Mouse (Mus musculus) G1E-ER4 (cell line): ENCODE data around the gene Hdac9. TPM values are rescaled to one million over a fixed set of nuclear protein-coding genes. Genes with fewer than 3 reads are reported as not detected.

Source experiments
- GATA1 ChIP-seq: IDR thresholded peaks from one replicate; pipeline ENCODE4 v1.8.0; 2012; ENCODE audit warnings: low read length, inconsistent platforms
- polyA plus RNA-seq: library from polyadenylated mRNA; stranded (reverse); fragments of >175 nt; gene quantifications from 2 replicates; pipeline ENCODE4 v1.2.3, GENCODE M21; 2012

Hdac9 gene
- polyA plus RNA-seq, 1 experiment: 0.14 TPM

DNA sequence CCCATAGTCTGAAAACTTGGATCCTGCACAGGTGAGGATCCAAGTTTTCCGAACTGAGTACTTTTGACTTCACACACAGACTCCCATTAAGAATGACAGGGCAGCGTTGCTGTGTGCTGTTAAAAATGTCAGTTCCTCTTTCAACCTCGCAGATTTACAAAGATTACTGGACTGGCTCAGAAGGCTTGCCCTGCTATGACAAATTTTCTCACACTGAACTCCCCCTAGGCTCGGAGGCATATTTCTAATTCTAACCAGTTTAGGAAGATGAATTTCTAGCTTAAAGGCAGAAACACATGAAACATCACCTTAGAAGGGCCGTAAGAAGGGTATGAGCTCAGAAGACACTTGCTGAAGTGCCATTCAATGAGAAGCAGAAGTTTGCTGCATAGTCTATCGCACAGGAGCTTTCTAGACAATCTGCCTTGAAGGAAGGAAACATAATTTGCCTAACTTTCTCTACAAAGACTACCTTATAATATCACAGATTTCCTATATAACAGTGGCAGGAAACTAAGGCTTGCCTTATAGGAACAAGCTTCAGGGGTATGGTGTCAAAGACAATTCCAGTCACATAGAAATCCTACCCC is 137.4 kb downstream of the Hdac9 start:
- no peak for TF ChIP-seq GATA1

DNA sequence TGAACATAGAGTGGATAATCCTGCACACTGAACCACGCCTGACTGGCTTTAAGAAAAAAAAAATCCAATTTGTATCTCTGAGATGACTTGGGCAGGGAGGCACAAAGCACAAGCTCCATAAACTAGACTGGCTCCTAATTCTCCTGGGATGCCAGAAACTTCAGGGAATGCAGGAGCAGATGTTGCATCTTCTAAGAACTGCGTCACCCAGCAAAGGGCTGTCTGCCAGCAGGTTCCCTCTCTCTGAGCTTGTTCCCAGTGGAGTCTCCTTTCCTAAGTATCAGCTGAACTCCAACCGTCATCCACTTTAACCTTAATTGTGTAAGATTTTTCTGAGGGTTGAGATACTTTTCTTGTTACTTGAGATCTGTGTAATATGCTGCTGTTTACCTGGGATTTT is 140.7 kb downstream of the Hdac9 start:
- TF ChIP-seq GATA1: no peak

DNA sequence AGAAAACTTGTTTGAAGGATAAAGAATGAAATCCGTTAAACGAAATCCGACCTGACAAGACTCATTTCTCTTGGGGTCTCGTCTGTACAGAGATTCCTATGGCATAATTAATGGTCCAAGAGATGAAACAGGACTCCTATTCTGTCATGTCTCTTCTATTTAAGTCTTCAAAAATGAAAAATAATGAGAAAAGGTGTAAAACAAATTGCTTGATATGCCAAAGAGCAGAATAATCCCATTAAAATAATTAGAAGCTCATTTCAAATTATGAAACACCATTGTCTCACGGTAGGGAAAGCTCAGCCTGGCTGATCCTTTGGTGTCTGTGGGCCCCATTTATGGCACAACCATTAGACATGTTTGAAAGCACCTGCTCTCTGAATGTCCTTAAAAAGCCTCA is 142.8 kb downstream of the Hdac9 start:
- no peak for TF ChIP-seq GATA1

DNA sequence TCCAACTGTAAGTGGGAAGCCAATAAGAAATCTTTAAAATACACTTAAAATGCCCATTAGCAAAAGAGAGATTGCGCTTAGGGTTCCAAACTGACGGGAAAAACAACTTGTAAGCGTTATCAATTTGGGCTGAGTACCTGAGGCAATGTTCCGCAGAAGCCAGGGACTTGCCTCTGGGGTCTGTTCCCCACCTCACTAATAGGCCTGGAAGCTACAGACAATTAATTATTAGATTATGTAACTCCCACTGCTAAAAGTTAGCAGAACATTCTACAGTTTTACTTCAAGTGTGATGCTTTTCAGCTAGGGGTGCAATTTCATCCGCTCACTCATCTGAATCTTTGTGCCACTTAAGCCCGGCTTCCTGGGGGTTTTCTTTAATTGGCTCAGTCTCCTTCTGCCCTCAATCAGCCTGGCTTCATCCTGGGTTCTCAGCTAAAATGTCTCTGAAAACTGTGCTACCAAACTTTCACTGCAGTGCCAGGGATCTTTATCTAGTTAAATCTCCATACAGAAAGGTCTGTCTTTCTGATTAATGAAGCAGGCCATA is 149.6 kb downstream of the Hdac9 start:
- no peak for TF ChIP-seq GATA1

DNA sequence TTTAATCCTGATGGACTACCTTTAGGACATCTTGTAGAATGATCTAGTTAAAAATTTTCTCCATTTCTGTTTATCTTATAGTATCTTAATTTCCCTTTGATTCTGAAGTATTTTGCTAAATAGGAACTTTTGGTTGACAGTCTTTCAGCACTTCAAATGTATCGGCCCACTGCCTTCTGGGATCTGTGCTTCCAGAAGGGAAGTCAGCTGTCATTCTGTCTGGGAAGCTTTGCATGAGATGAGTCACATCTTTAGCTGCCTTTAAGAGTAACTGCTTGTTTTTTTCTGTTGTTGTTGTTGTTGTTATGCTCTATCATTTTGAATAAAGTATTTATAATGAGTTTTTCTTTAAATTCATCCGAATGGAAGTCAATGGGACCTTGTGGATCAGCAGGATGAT is 169.6 kb downstream of the Hdac9 start:
- TF ChIP-seq GATA1: no peak

DNA sequence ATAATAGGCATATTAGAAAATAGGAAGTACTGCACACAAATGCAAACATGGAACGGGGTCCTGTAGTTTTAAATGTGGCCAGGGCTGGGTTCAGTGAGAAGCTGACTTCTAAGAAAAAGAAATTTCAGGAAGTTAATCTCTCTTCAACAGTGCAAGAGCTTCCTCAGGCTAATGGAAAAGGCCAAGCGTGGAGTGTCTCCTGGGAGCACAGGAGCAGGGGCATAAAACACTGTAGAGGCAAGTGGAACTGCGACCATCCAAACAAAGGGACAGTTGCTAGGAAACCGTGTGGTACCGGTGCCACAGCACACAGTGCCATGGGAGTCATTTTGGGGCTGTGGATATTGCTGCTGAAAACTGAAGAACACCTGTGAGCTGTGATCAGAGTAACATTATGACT is 191.7 kb downstream of the Hdac9 start:
- no peak for TF ChIP-seq GATA1

DNA sequence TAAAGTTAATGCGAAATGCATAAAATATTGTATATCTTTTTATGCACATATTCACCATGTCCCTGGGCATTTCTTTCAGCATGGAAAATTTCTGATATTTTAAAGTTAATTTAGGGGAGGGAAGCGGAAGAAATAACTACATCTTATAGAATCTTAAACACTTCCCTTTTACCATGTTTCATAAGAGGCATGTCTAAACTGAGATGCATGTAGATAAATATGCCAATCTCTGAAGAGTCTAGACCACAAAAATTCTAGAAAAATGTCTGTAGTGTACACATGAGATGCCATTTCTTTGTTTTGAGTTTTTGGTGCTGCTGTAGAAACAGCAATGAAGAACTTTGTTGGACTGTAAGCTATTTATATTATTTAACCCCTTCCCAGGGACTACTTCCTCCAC is 192.6 kb downstream of the Hdac9 start:
- no peak for TF ChIP-seq GATA1

DNA sequence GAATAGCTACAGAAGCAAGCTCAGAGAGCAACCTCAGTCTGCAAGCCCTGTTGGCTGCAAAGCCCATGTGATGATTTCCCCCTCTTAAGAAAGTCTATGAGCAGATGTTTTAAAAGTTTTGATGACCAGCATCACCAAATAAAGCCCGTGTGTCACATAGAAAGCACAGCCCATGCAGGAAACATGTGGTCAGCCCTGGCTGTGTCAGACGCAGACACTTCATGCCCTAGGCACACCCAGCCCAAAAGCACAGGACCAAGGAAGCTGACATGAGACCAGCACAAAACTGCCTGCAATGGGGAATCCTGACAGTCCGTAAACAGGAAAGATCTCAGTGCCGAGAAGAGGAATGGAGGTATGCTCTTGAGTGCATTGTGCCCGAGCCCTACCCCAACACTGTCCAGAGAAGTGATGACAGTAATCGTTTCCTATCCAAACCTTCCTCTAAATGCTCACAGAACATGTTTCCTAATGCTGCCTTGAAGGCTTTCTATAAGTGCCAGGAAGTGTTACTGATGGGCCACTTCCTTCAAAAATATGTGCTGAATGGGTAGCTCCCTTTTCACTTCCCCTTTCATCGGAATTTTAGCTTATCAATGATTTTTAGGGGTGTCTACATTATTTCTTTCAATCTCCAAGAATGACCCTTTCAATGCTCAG is 193.9 kb downstream of the Hdac9 start:
- no peak for TF ChIP-seq GATA1

DNA sequence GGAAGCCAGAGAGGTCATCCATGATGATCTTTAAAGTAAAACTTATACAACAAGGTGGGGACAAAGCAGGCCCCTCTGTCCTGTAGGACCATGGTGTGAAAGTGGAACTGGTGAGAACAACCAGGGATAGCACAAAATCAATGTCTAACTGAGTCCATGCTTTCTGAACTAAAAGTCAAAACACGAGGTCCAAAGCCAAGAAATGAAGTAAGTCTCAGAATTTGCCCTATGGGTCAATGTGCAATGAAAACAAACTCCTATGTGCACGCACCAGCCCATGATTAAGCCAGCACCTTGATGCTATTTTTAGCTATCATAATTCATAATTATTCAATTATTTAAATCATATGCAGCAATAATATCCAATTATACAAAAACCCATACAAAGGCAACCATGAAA is 196.0 kb downstream of the Hdac9 start:
- TF ChIP-seq GATA1: no peak

DNA sequence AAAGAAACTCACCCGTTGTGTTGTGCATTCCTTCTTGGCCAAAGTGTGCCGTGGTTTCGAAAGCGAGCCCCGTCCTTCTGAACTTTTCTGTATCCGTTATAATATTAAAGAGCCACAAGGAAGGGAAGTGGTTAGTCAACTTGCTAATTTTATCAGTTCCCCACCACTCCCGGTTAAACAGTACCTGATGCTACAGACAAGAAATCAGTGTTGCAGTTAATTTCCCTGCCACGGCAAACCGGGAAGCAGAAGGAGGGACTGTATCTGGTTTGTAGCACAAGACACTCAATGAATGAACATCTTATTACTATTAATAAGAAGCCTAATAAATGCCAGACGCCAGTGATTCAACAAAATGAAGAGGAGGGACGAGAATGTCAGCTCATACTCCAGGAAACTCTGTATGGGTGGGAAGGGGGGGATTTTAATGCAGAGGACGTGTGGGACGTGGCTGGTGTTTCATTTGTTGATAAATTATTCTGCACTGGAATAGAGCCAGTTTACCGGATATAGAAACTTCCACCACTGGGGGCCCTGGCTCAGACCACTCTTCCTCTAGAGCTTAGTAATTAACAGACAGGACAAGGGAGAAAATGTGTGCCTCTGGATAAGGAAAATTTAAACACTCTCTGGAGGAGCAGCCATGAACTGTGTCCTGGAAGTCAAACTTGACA is 202.5 kb downstream of the Hdac9 start:
- TF ChIP-seq GATA1: no peak

DNA sequence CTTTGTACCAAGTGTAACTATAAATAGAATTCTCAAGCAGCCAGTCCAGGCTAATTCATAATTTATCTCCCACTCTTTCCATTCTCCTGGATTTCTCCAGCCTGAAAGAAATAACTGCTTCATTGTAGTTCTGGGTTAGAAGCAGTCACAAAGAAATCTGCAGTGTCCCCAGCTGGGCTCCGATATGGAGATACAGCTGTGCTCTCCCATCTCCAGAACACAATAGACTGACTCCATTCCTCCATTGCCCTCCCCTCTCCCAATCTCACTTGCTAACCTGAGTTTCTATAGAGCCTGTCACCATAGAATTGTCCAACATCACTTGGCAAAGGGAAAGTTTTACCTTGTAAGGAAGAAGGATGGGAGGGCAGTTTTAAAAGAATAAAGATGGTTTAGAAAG is 218.9 kb downstream of the Hdac9 start:
- TF ChIP-seq GATA1: no peak

DNA sequence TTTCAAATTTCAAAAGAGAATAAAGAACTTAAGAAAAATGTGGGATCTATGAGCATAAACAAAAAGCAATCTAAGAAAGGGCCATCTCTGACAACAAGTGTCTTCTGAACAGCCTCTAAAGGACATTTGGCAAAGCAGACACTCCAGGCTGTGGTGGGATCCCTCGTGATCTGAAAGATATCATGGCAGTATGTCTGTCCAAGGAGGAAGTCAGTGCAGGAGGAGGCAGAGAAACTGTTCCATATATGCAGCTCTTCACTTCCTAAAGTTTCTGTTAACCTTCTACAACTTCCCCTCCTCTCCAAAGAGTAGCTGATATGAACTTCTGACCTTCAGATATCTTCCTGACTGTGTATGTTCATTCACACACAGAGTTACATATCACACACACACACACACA is 220.2 kb downstream of the Hdac9 start:
- TF ChIP-seq GATA1: no peak

DNA sequence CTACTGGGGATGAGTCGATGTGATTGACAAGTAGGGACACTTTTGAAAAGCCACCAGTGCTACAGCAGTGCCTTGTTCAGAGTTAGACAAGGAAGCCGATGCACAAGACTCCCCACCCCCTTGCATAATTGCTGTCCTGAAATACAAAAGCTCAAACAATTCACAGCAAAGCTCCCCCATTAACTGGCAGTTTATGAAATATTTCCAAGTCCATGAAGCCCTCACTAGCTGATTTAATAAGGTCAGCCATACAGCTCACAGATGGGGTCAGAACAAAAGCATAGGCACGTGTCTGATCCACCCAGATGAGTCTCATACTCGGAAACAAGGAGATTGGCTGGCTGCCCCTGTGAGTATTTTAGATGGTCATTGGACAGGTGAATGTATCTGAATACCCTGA is 228.0 kb downstream of the Hdac9 start:
- TF ChIP-seq GATA1: no peak

DNA sequence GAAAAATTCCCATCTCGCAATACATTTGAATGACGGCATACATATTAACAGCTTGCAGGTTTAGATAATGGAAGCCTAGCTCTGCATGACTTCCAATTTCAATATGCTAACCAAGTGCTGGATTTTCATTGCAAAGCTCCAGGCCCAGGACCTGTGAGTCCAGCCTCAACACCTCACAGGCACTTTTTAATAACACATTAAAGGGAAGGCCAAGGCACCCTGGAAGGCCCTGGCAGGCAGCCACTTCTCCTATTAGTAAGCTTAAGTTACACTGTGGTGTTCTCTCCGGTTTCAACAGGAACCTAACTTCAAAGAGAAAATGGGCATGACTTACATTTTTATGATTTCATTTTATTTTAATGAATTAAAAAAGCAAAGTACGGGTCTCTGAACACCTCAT is 233.5 kb downstream of the Hdac9 start:
- TF ChIP-seq GATA1: no peak

DNA sequence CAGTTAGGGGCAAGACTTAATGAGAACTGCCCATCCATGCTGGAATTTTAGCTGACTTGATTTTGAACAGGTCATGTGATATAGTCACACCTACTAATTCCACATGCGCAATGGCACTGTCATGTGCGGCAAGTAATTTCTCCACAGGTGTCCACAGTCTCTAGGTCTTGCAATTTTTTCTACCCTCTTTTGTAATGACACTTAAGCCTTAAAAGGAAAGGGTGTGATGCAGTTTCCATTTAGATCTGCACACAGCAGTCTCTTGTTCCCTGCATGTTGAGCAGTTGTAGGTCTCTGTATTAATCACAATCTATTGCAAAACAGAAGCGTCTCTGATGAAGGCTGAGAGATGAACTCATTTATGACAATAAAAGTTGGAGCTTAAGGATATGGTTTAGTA is 234.2 kb downstream of the Hdac9 start:
- no peak for TF ChIP-seq GATA1

DNA sequence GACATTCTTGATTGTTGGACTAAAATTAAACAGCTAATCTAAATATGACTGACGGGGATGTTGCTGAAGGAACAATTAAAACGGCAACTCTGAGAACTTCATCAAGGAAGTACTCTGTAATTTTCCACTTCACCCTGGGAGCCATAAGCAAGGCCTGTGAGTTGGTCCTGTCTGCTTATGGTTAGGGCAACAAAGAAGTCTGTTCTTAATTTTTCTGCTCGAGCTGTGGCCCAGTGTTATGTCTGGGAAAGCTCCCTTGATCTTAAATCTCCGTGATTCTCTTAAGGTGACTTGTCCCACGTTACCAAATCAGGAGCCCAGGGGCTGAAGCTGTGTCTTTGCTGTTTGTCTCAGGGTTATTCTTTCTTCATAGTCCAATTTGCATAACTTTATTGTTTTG is 236.3 kb downstream of the Hdac9 start:
- TF ChIP-seq GATA1: no peak

DNA sequence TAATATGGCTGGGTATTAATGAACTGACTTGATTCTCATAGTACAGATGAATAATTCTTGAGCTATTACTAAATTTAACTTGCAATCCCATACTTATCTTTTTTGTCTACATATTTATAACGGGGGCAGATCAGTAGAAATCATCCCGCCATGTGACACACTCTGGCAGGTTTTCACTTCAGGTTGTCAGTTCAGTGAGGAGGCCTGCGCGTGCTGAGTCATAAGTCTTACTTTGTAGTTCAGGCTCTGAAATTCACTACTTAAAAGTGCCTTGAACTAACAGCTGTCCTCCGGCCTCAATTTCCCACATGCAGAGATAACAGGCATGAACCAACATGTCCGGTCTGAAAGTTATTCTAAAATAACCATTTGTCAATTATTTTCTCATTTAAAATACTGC is 239.8 kb downstream of the Hdac9 start:
- TF ChIP-seq GATA1: no peak
